Mouse (Mus musculus): ENCODE measurements around the gene Bckdha.

Bckdha gene

GRCm38 (mm10) chr7:25681341-25682231, 22.8 kb upstream of the Bckdha start:
- no peak for DNase-seq (ENCODE audit: extremely low spot score)

- peak; percentile 97 for DNase-seq (ENCODE audit: extremely low spot score)
These were observed 21.9 kb upstream of the Bckdha start, which contains the start of gene B9d2 for GRCm38 (mm10) chr7:25680514-25681258. Gene B9d2, plus strand, starts transcription at chr7:25680780.

GRCm38 (mm10) chr7:25679971-25680370, 21.2 kb upstream of the Bckdha start:
- no peak for DNase-seq (ENCODE audit: extremely low spot score)

DNA sequence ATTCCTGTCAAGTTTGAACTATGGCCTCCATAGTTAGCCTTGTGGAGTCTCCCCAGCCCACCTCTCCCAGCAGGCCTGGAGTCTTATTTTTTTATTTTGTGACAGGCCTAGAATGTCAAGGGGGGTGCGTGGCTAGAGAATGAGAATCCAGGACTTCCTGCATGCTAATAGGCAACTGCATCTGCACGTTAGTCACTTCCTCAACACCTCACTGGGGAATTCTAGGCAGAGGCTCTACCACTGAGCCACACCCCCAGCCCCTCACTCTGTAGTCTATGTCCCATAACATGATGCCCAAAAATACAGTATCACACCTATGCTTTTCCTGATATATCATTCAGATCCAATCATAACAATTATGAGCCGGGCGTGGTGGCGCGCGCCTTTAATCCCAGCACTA, 18.2 kb upstream of the Bckdha start:
- DNase-seq (ENCODE audit: extremely low spot score): no peak

DNA sequence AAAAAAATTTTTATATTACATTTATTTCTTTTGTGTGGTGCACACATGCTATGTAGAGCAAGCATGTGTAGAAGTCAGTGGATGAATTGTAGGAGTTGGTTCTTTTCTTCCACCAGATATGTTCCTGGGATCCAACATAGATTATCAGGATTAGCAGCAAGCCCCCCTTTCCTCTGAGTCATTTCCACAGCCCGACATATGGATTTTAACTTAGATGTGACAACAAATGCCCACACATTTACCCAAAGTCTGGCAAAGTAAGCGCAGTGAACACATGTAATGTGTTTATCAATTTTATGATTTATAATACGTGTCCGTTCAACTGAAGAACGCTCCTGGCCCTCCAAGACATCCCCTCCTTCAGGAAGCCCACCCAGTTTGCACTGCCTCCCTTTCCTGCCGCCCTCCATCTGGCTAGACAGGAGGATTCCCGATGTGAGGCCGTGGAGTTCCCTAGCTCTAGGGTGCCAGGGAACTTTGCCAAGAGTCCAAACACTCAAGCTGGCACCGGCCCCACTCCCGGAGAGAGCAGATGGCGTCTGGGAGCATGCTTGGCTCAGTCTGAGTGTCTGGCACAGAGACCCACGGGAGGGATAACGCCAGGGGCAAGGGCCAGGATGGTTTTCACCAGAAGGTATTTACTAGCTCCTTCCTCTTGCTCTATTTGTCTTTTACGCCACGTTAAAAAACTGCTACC, 17.5 kb upstream of the Bckdha start:
- no peak for DNase-seq (ENCODE audit: extremely low spot score)

DNA sequence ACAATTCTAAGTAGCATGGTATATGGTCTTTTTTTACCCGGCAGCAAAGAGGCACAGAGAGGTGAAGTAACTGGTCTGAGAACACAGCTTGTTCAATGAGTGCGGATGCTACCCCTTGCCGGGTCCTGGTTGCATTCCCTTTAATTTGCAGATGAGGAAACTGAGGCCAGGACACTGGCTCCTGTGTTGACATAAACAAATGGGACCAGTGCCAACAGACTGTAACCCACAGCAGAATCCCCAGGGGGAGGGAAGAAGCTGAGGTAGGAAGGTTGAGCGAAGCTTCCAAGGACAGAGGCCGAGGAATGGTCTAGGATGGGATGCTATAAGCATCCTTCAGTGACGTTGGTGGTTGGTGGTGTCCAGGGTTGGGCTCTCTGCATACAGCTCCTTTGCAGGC, 16.6 kb upstream of the Bckdha start:
- no peak for DNase-seq (ENCODE audit: extremely low spot score)

GRCm38 (mm10) chr7:25674719-25675300, 16.0 kb upstream of the Bckdha start, which contains the start of gene Tmem91:
Gene Tmem91, minus strand, starts transcription at chr7:25675166.
- no peak for DNase-seq (ENCODE audit: extremely low spot score)

GRCm38 (mm10) chr7:25674297-25674696, 15.5 kb upstream of the Bckdha start:
- no peak for DNase-seq (ENCODE audit: extremely low spot score)

GRCm38 (mm10) chr7:25672442-25672841, 13.7 kb upstream of the Bckdha start:
- no peak for DNase-seq (ENCODE audit: extremely low spot score)

DNA sequence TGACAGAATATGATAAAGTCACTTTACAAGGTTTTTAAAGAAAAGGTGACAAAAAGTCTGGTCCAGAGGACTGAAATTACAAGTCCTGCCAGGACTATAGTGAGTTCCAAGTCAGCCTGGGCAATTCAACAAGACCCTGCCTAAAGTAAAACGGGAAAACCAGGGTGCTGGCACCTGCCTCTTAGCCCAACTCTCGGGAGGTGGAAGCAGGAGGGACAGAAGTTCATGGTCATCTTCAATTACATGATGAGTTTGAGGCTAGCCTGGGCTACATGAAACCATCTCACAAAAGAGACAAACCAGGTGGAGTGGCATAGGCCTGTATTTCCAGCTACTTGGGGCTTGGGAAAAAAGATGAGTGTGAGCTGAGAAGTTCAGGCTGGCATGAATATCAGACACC, 12.9 kb upstream of the Bckdha start:
- DNase-seq (ENCODE audit: extremely low spot score): no peak

DNA sequence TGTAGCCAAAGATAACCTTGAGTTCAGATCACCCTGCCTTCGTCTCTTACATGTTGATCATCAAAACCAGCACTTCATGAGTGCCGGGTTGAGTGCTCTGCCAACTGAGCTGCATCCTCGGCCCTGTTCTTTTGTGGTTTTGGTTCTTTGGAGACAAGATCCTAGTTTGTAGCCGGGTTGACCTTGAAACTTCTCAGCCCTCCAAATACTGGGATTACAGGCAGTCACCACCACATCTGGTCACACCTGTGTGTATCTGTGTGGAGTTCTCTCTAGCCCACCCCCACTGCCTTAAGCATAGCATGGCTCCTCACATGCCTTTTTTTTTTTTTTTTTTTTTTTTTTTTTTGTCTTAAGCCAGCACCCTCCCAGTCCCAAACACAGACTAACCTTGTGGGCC, 11.3 kb upstream of the Bckdha start:
- no peak for DNase-seq (ENCODE audit: extremely low spot score)

- DNase-seq (ENCODE audit: extremely low spot score): no peak
These were observed 10.8 kb upstream of the Bckdha start for GRCm38 (mm10) chr7:25669631-25670030.

GRCm38 (mm10) chr7:25669158-25669557, 10.4 kb upstream of the Bckdha start:
- no peak for DNase-seq (ENCODE audit: extremely low spot score)

DNA sequence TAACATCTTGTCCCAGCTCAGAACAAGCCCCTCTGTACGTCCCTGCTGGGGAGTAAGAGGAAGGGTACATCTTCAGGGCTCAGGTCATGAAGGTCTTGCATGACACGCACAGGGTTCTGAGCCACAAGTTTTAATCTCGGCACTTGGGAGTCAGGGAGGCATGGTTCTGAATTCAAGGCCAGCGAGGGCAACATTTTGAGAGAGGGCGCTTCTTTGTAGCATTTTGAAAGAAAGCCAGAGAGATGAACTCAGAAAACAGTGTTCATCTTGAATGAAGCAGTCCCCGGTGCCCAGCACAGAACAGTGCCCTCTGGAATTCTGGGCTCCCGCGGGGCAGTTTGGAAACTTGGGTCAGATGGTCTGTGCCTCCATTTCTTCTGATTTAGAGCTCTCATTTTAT, 7.6 kb upstream of the Bckdha start:
- DNase-seq (ENCODE audit: extremely low spot score): no peak

DNA sequence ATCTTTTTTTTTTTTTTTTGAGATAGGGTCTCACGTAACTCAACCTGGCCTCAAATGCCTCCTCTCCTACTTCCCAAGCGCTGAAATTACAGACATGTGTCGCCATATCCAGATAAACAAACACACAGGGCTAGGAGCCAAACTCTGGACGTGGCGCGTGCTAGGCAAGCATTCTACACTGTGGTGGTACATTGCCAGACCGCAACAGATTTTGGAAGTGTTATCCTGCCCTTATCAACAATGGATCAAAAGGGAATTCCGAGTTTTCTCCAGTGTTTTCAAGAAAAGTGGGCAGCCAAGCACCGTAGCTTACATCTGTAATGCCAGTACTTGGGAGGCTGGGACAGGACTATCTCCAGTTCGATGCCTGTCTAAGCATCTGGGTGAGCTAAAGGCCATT, 996 bp downstream of the Bckdha start:
- no peak for DNase-seq (ENCODE audit: extremely low spot score)

- DNase-seq (ENCODE audit: extremely low spot score): no peak
These were observed 3.0 kb downstream of the Bckdha start for GRCm38 (mm10) chr7:25655601-25656428.

GRCm38 (mm10) chr7:25652244-25652759, 6.5 kb downstream of the Bckdha start:
- DNase-seq (ENCODE audit: extremely low spot score): no peak

DNA sequence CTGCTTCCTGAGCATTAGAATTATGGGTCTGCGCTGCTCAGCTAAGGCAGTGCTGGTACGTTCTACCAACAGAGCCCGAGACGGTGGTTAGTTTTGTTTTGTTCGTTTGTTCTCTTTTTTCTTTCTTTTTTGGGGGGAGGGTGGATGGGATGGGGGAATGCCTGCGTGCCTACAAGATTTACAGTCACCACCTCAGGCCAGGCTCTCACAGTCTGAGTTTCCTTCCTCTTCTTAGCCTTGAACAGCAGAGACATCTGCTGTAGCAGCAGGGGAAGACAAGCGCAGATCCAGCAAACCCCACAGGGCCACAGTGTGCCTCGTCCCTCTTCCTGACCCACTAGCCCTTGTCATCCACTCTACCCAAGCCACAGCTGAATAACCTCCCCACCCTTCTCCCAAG, 7.5 kb downstream of the Bckdha start:
- no peak for DNase-seq (ENCODE audit: extremely low spot score)

DNA sequence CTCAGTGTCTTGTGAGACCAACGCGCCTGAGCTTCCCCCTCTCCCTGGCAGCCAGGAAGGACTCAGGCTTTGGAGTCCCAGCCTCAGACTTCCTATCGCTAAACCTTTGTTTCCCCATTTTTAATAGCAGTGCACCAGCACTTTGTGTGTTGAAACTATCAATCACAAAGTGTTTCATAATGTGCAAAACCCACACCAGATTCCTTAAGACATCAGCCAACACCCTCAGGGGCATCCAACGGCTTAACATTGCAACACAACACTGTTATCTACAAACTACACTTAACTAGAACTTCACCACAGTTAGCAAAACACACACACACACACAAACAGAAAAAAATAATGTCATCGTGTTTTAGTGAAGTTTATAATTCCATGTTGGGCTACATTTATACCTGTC, 8.9 kb downstream of the Bckdha start:
- no peak for DNase-seq (ENCODE audit: extremely low spot score)

- DNase-seq (ENCODE audit: extremely low spot score): no peak
These were observed 11.1 kb downstream of the Bckdha start for GRCm38 (mm10) chr7:25647574-25648123.

Measured in embryo, embryonic 9.5 days (tissue).